Mouse (Mus musculus) lung, postnatal 0 days (tissue): Measurements from ENCODE around the gene Bmp8a.
"Not testable (repeated sequence)": the region's sequence is repeated elsewhere in the genome, so short reads cannot be mapped to it uniquely, and the experiment has no call there.

ENCODE experiments used
- CTCF ChIP-seq: IDR thresholded peaks from 2 replicates; pipeline ENCODE4 v1.5.1; 2016; ENCODE audit warnings: antibody characterized with exemption, mild to moderate bottlenecking
- EP300 ChIP-seq: IDR thresholded peaks from 2 replicates; pipeline ENCODE4 v1.6.1; 2016; ENCODE audit warnings: antibody characterized with exemption, mild to moderate bottlenecking, control low read depth

GRCm38 (mm10) chr4:123322910-123323309 lies 20.1 kb downstream of the Bmp8a start:
- not testable (repeated sequence) for TF ChIP-seq CTCF, EP300
